Mouse (Mus musculus): ENCODE measurements around the gene Ptprn2. TPM values are rescaled to one million over a fixed set of nuclear protein-coding genes. Genes with fewer than 3 reads are reported as not detected.
A peak's percentile ranks its signal among the peaks of the same experiment; 100 is the strongest.

The Ptprn2 gene
- polyA plus RNA-seq, 1 experiment from 2014 or later, result 12.2 TPM

GRCm38 (mm10) chr12:116873866-116874585, 388.5 kb downstream of the Ptprn2 start:
- H3K9me3 ChIP-seq, result no peaks in the 10 kb centered on the region
- H3K36me3 ChIP-seq, result no peaks in the 10 kb centered on the region
- ATAC-seq (ENCODE audit: low FRiP score, low read depth), result no peak
- WGBS, result 86% methylated on average over 1 of the region's 1 CpGs
- H3K9ac ChIP-seq (replicated peaks), result no peak overlapping the region
- H3K4me3 ChIP-seq, result no peak overlapping the region
- no peaks in the 10 kb centered on the region for H3K27me3 ChIP-seq
- no peaks in the 10 kb centered on the region for H3K4me1 ChIP-seq
- H3K27ac ChIP-seq (replicated peaks), result no peak overlapping the region
- H3K4me2 ChIP-seq (replicated peaks), result no peak overlapping the region

GRCm38 (mm10) chr12:116887496-116888281, 402.2 kb downstream of the Ptprn2 start:
- no peak overlapping the region for H3K4me3 ChIP-seq
- WGBS, result 63% methylated on average over 6 of the region's 6 CpGs

GRCm38 (mm10) chr12:116888856-116889255, 403.3 kb downstream of the Ptprn2 start:
- 0 out of 2 replicates have a peak overlapping the region, but pooled peaks have one; percentile 27 for H3K27ac ChIP-seq (replicated peaks)
- ATAC-seq (ENCODE audit: low FRiP score, low read depth), result no peak
- H3K9ac ChIP-seq (replicated peaks), result no peak overlapping the region
- H3K4me2 ChIP-seq (replicated peaks), result no peak overlapping the region
- 65% methylated on average over 2 of the region's 2 CpGs for WGBS
- no peak overlapping the region for H3K4me3 ChIP-seq
- peaks cover 4% of the 10 kb centered on the region for H3K4me1 ChIP-seq
- H3K27me3 ChIP-seq, result no peaks in the 10 kb centered on the region
- no peaks in the 10 kb centered on the region for H3K9me3 ChIP-seq
- no peaks in the 10 kb centered on the region for H3K36me3 ChIP-seq

More at GRCm38 (mm10) chr12:116887496-116888281, 402.2 kb downstream of the Ptprn2 start:
- H3K4me1 ChIP-seq, result peaks cover 4% of the 10 kb centered on the region
- no peak overlapping the region for H3K9ac ChIP-seq (replicated peaks)
- ATAC-seq (ENCODE audit: low FRiP score, low read depth), result no peak
- H3K27me3 ChIP-seq, result no peaks in the 10 kb centered on the region
- no peaks in the 10 kb centered on the region for H3K36me3 ChIP-seq
- no peaks in the 10 kb centered on the region for H3K9me3 ChIP-seq
- no peak overlapping the region for H3K4me2 ChIP-seq (replicated peaks)
- H3K27ac ChIP-seq (replicated peaks), result peak overlapping the region; percentile 52

- Histone ChIP-seq H3K4me2 (replicated peaks) (no peak overlapping the region), H3K9me3 (no peaks in the 10 kb centered on the region), H3K4me1 (peaks cover 4% of the 10 kb centered on the region; the same call in 1 of the 2 replicates), H3K27ac (replicated peaks) (no peak overlapping the region), H3K9ac (replicated peaks) (no peak overlapping the region), H3K36me3 (no peaks in the 10 kb centered on the region), H3K4me3 (no peak overlapping the region), H3K27me3 (no peaks in the 10 kb centered on the region)
- WGBS, result 96% methylated on average over 8 of the region's 8 CpGs
- no peak for ATAC-seq (ENCODE audit: low FRiP score, low read depth)
Observed at GRCm38 (mm10) chr12:116892584-116892983, 407.1 kb downstream of the Ptprn2 start.

- Histone ChIP-seq H3K27me3 (no peaks in the 10 kb centered on the region), H3K27ac (replicated peaks) (no peak overlapping the region), H3K4me1 (no peaks in the 10 kb centered on the region), H3K4me2 (replicated peaks) (no peak overlapping the region), H3K9me3 (no peaks in the 10 kb centered on the region), H3K9ac (replicated peaks) (no peak overlapping the region), H3K36me3 (no peaks in the 10 kb centered on the region), H3K4me3 (no peak overlapping the region)
- no peak for ATAC-seq (ENCODE audit: low FRiP score, low read depth)
- 52% methylated on average over 2 of the region's 2 CpGs for WGBS
Observed at GRCm38 (mm10) chr12:116896651-116897050, 411.1 kb downstream of the Ptprn2 start.

- WGBS, result 47% methylated on average over 3 of the region's 3 CpGs
- Histone ChIP-seq H3K9ac (replicated peaks) (no peak overlapping the region), H3K9me3 (no peaks in the 10 kb centered on the region), H3K4me3 (no peak overlapping the region), H3K27me3 (no peaks in the 10 kb centered on the region), H3K36me3 (no peaks in the 10 kb centered on the region), H3K4me1 (no peaks in the 10 kb centered on the region), H3K27ac (replicated peaks) (no peak overlapping the region), H3K4me2 (replicated peaks) (no peak overlapping the region)
- no peak for ATAC-seq (ENCODE audit: low FRiP score, low read depth)
Observed at GRCm38 (mm10) chr12:116901773-116902172, 416.3 kb downstream of the Ptprn2 start.

- H3K27ac ChIP-seq (replicated peaks), result peak overlapping the region; percentile 73
- peak; percentile 50; the same call in 1 of the 2 replicates for ATAC-seq (ENCODE audit: low FRiP score, low read depth)
- 22% methylated on average over 1 of the region's 1 CpGs for WGBS
Observed at GRCm38 (mm10) chr12:116907424-116907823, 421.9 kb downstream of the Ptprn2 start.

GRCm38 (mm10) chr12:116908668-116909067, 423.1 kb downstream of the Ptprn2 start:
- Histone ChIP-seq H3K4me2 (replicated peaks) (no peak overlapping the region), H3K4me3 (no peak overlapping the region), H3K4me1 (peaks cover 31% of the 10 kb centered on the region), H3K9ac (replicated peaks) (no peak overlapping the region), H3K27ac (replicated peaks) (peak overlapping the region; percentile 73), H3K36me3 (no peaks in the 10 kb centered on the region), H3K27me3 (no peaks in the 10 kb centered on the region), H3K9me3 (no peaks in the 10 kb centered on the region)
- peak; percentile 80 for ATAC-seq (ENCODE audit: low FRiP score, low read depth)
- 10% methylated on average over 2 of the region's 2 CpGs for WGBS

More at GRCm38 (mm10) chr12:116907424-116907823, 421.9 kb downstream of the Ptprn2 start:
- Histone ChIP-seq H3K4me2 (replicated peaks) (no peak overlapping the region), H3K36me3 (no peaks in the 10 kb centered on the region), H3K27me3 (no peaks in the 10 kb centered on the region), H3K9me3 (no peaks in the 10 kb centered on the region), H3K4me1 (peaks cover 31% of the 10 kb centered on the region), H3K4me3 (no peak overlapping the region), H3K9ac (replicated peaks) (no peak overlapping the region)

GRCm38 (mm10) chr12:116916776-116917175, 431.3 kb downstream of the Ptprn2 start:
- H3K9me3 ChIP-seq, result no peaks in the 10 kb centered on the region
- no peak overlapping the region for H3K27ac ChIP-seq (replicated peaks)
- H3K27me3 ChIP-seq, result peaks cover 7% of the 10 kb centered on the region; the same call in 1 of the 2 replicates
- no peak overlapping the region for H3K4me2 ChIP-seq (replicated peaks)
- no peak for ATAC-seq (ENCODE audit: low FRiP score, low read depth)
- no peaks in the 10 kb centered on the region for H3K36me3 ChIP-seq
- no peak overlapping the region for H3K4me3 ChIP-seq
- 83% methylated on average over 5 of the region's 5 CpGs for whole genome bisulfite sequencing
- no peak overlapping the region for H3K9ac ChIP-seq (replicated peaks)
- H3K4me1 ChIP-seq, result peaks cover 34% of the 10 kb centered on the region

- H3K4me2 ChIP-seq (replicated peaks), result no peak overlapping the region
- peaks cover 7% of the 10 kb centered on the region; the same call in 1 of the 2 replicates for H3K27me3 ChIP-seq
- WGBS, result 55% methylated on average over 6 of the region's 6 CpGs
- ATAC-seq (ENCODE audit: low FRiP score, low read depth), result peak; percentile 8; the same call in 1 of the 2 replicates
- H3K27ac ChIP-seq (replicated peaks), result peak overlapping the region; percentile 71
- H3K4me3 ChIP-seq, result no peak overlapping the region
- H3K4me1 ChIP-seq, result peaks cover 37% of the 10 kb centered on the region
- H3K36me3 ChIP-seq, result no peaks in the 10 kb centered on the region
- no peaks in the 10 kb centered on the region for H3K9me3 ChIP-seq
- H3K9ac ChIP-seq (replicated peaks), result no peak overlapping the region
Observed at GRCm38 (mm10) chr12:116919185-116919584, 433.7 kb downstream of the Ptprn2 start.

- peaks cover 7% of the 10 kb centered on the region; the same call in 1 of the 2 replicates for H3K27me3 ChIP-seq
- H3K4me2 ChIP-seq (replicated peaks), result peak overlapping the region; percentile 34
- H3K27ac ChIP-seq (replicated peaks), result peak overlapping the region; percentile 71
- no peak overlapping the region for H3K9ac ChIP-seq (replicated peaks)
- WGBS, result 29% methylated on average over 22 of the region's 22 CpGs
- H3K9me3 ChIP-seq, result no peaks in the 10 kb centered on the region
- H3K4me3 ChIP-seq, result no peak overlapping the region
- ATAC-seq (ENCODE audit: low FRiP score, low read depth), result peak; percentile 86
- peaks cover 37% of the 10 kb centered on the region for H3K4me1 ChIP-seq
- H3K36me3 ChIP-seq, result no peaks in the 10 kb centered on the region
Observed at GRCm38 (mm10) chr12:116919691-116920526, 434.4 kb downstream of the Ptprn2 start.

Measured in midbrain, embryonic 12.5 days (tissue).